Mouse (Mus musculus) megakaryocyte, adult 5-6 weeks (primary cell): ENCODE measurements around the gene Zfp644. TPM values are rescaled to one million over a fixed set of nuclear protein-coding genes. Genes with fewer than 3 reads are reported as not detected.
A peak's percentile ranks its signal among the peaks of the same experiment; 100 is the strongest.

Experiments
- ATAC-seq: 2 replicates; pipeline ENCODE4 v1.8.0; 2016; ENCODE audit warnings: mild to moderate bottlenecking, inconsistent platforms; ENCODE audit not compliant: poor library complexity, severe bottlenecking
- total RNA-seq, 2 experiments: library from RNA; stranded (forward) in 1 of 2; stranded (reverse) in 1 of 2; fragments of 153-499, 151-499 nt in 1 of 2; fragments of 221-1000, 200-1000 nt in 1 of 2; gene quantifications; 2 replicates each; pipeline versions ENCODE4 v1.2.3 to v1.2.4; 2015 to 2017

The Zfp644 gene
- total RNA-seq, 2 experiments from 2014 or later = 59.2 to 66.0 TPM

GRCm38 (mm10) chr5:106671893-106672292, 25.2 kb downstream of the Zfp644 start:
- no peak for ATAC-seq

- ATAC-seq = no peak
Observed at GRCm38 (mm10) chr5:106664910-106665309, 32.2 kb downstream of the Zfp644 start.

- ATAC-seq = peak; percentile 24
Observed at GRCm38 (mm10) chr5:106660867-106661266, 36.2 kb downstream of the Zfp644 start.

- ATAC-seq = no peak
Observed at GRCm38 (mm10) chr5:106652790-106653328, 44.2 kb downstream of the Zfp644 start.

- ATAC-seq = no peak
Observed at GRCm38 (mm10) chr5:106652220-106652753, 44.8 kb downstream of the Zfp644 start.

GRCm38 (mm10) chr5:106649995-106650394, 47.1 kb downstream of the Zfp644 start:
- ATAC-seq = peak; percentile 66

GRCm38 (mm10) chr5:106649441-106649840, 47.6 kb downstream of the Zfp644 start:
- ATAC-seq = no peak

- ATAC-seq = no peak
Observed at GRCm38 (mm10) chr5:106643434-106643833, 53.7 kb downstream of the Zfp644 start.

GRCm38 (mm10) chr5:106641876-106642275, 55.2 kb downstream of the Zfp644 start:
- ATAC-seq = no peak

GRCm38 (mm10) chr5:106640235-106640809, 56.8 kb downstream of the Zfp644 start:
- ATAC-seq = no peak

- ATAC-seq = no peak
Observed at GRCm38 (mm10) chr5:106639627-106640026, 57.5 kb downstream of the Zfp644 start.

- no peak for ATAC-seq
Observed at GRCm38 (mm10) chr5:106636423-106636946, 60.6 kb downstream of the Zfp644 start.

GRCm38 (mm10) chr5:106628369-106629149, 68.5 kb downstream of the Zfp644 start:
- no peak for ATAC-seq

GRCm38 (mm10) chr5:106623337-106623736, 73.8 kb downstream of the Zfp644 start:
- ATAC-seq = no peak

GRCm38 (mm10) chr5:106622193-106622592, 74.9 kb downstream of the Zfp644 start:
- ATAC-seq = no peak

- ATAC-seq = no peak
Observed at GRCm38 (mm10) chr5:106620446-106620845, 76.6 kb downstream of the Zfp644 start.

GRCm38 (mm10) chr5:106615006-106615405, 82.1 kb downstream of the Zfp644 start:
- no peak for ATAC-seq

- ATAC-seq = no peak
Observed at GRCm38 (mm10) chr5:106614570-106614969, 82.5 kb downstream of the Zfp644 start.

- no peak for ATAC-seq
Observed at GRCm38 (mm10) chr5:106612151-106612550, 84.9 kb downstream of the Zfp644 start.

- no peak for ATAC-seq
Observed at GRCm38 (mm10) chr5:106608798-106609197, 88.3 kb downstream of the Zfp644 start, which contains the start of gene Gm17304. Gm17304 (plus strand) TSS chr5:106609098.

GRCm38 (mm10) chr5:106607081-106607480, 90.0 kb downstream of the Zfp644 start:
- no peak for ATAC-seq
